Mouse (Mus musculus) kidney, postnatal 10 days (tissue): ENCODE data around the gene Def8.
"Not testable (repeated sequence)": the region's sequence is repeated elsewhere in the genome, so short reads cannot be mapped to it uniquely, and the experiment has no call there.

Experiments
- DNase-seq: peaks from one replicate; pipeline ENCODE4 v3.0.0; 2021; ENCODE audit warnings: mixed read lengths

Gene Def8

GRCm38 (mm10) chr8:123414997-123415696, 8.2 kb upstream of the Def8 start:
- DNase-seq = not testable (repeated sequence)

DNA sequence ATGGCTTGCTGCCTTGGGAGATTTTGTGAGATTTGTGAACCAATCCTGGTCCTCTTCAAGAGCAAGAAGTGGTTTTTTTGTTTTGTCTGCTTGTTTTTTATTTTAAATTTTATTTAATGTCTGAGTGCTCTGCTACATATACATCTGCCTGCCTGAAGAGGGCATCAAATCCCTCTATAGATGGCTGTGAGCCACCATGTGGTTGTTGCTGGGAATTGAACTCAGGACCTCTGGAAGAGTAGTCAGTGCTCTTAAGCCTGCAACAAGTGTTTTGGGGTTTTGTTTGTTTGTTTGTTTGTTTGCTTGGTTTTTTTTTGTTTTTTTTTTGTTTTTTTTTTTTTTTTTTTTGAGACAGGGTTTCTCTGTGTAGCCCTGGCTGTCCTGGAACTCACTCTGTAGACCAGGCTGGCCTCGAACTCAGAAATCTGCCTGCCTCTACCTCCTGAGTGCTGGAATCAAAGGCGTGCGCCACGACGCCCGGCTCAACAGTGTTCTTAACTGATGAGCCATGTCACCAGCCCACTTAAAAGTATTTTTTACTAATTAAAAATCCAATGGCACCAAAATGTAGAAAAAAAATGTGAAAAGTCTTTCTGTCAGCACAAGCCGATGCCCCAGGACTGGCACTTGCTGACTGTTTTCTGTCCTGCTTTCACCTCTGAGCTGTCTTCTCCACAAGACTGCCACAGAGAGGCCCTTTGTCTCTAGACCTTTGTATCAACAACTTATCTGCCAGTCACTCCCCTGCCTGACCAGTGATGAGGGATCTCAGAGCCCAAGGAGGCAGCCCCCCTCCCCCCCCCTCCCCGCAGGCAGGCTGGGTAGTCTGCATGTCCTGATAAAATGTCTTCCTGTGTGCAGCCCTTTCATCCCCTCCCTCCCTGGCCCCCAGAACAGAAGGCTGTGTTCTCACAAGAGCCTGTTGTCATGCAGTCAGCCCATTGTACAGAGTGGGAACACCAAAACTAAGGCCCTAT, 7.1 kb upstream of the Def8 start:
- DNase-seq = no peak

DNA sequence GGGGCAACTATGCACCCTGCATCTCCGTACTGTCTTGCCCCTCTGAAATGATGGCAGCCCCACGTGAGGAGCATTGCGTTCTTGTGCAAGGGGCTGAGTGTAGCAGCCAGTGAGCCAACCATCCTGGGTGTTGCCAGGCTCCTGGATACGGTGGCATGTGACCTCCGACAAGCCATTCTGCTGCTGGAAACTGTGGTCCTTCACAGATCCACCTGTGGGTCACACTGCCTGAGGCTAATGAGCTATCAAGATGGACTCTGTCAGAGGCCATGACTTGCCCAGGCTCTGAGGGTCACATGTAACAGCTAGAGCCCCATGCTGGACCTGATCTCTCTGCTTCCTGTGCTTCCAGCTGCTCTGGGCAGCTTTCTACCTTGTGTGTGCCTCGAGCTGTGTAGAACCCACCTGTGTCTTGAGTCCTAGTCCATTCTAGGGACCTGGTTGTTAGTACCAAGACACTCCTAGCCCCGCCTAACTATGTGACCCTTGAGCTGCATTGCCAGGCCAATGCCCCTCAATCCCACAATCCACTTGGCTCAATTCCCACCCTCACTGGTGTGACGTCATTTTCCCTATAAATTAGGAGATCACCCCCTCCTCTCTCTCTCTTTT, 6.3 kb upstream of the Def8 start:
- DNase-seq = no peak

- no peak for DNase-seq
These were observed 3.6 kb upstream of the Def8 start for GRCm38 (mm10) chr8:123419711-123420110.

- no peak for DNase-seq
These were observed 2.6 kb upstream of the Def8 start for GRCm38 (mm10) chr8:123420525-123421281.

- DNase-seq = no peak
These were observed 2.0 kb upstream of the Def8 start for GRCm38 (mm10) chr8:123421325-123421724.

DNA sequence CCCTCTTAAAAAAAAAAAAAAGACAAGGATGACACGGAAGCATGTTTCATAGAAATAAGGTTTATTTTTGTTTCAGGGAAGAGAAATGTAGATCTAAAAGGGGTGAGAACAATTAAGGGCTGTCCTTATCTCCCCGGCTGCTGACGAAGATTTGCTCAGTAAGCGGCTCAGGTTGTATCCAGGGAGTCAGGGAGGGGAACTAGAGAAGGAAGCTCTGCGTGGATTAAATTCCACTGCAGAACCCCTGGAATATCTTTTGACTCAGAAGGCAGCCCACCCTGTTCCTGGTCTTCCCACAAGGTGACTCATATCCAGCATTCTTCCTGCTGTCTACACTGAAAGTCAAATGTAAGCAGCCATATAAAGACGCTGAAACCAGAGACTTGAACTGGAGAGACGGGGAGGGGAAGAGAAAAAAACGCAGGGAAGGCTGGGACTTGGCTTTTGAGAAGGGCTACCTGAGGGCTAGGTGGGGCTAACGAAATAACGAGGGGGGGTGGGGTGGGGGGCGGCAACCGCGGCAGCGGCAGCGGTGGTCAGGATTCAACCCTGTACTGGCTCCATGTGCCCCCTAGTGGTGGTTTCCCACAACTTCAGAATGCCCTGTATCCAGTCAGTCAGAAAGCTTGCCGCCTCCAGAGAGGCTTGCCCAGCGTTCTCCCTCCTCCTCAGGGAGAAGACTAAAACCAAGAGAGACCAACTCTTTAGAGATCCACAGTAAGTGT, 1.1 kb upstream of the Def8 start:
- peak; percentile 84 for DNase-seq

DNA sequence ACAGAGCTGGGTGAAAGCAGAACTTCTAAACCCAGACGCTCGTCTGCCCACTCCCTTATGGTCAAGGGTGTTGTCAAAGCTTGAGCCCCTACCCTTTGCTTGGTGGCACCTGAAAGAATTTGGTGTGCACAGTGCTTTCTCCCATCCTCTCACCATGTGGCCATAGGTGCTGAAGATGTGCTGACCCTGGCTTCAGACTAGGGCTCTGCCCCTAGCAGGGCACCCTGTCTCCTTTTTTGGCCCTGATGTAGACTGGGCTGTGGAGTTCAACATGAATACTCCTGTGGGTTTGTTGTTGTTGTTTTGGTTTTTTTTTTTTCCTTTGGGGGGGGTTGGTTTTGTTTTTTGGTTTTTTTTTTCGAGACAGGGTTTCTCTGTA, 557 bp upstream of the Def8 start:
- no peak for DNase-seq

GRCm38 (mm10) chr8:123426511-123427509, 3.5 kb downstream of the Def8 start:
- DNase-seq = no peak

- DNase-seq = no peak
These were observed 4.4 kb downstream of the Def8 start for GRCm38 (mm10) chr8:123427639-123428275.

DNA sequence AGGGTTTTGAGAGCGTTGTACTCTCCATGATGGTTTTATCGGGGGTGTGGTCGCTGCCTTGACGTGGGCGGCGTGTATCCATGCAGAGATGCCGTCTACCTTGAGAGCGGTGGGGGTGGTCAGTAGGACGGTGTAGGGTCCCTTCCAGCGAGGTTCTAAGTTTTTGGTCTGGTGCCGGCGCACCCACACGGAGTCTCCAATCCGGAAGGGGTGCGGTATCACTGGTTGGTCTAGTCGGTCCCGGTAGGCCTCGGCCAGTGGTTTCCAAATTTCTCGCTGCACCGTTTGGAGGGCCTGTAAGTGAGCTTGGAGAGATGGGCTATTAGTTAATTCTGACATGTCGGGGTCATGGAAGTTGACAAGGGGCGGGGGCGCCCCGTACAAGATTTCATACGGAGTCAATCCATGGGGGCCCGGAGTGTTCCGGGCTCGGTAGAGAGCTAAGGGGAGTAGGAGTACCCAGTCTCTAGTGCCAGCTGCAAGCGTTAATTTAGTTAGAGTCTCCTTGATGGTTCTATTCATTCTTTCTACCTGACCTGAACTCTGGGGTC, 5.1 kb downstream of the Def8 start:
- no peak for DNase-seq

DNA sequence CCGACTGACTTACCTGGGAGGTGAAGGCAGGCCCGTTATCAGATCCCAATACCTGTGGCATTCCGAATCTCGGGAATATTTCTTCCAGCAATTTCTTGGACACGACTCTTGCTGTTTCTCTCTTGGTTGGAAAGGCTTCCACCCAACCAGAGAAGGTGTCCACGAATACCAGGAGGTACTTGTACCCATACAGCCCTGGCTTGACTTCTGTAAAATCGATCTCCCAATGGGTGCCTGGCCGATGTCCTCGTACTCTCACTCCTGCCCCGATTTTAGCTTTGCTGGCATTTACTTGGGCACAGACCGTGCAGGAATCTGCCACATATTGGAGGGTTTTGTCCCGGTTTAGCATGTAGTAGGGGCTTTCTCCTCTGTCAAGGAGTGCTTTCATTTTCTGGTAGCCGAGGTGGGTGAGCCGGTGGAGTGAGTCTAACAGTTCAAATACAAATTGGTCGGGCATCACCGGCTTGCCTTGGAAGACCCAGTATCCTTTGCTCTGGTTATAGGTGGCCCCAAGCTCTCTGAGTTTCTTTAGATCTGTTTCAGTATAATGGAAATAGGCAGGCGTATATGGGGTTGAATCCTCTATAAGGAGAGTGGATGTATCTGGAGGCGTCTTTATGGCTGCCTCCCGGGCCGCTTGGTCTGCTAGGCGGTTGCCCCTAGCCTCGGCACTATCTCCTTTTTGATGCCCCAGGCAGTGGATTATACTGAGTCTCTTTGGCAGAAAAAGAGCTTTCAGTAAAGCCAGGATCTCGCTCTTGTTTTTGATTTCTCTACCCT, 5.8 kb downstream of the Def8 start:
- DNase-seq = no peak

GRCm38 (mm10) chr8:123429722-123430013, 6.3 kb downstream of the Def8 start:
- not testable (repeated sequence) for DNase-seq

DNA sequence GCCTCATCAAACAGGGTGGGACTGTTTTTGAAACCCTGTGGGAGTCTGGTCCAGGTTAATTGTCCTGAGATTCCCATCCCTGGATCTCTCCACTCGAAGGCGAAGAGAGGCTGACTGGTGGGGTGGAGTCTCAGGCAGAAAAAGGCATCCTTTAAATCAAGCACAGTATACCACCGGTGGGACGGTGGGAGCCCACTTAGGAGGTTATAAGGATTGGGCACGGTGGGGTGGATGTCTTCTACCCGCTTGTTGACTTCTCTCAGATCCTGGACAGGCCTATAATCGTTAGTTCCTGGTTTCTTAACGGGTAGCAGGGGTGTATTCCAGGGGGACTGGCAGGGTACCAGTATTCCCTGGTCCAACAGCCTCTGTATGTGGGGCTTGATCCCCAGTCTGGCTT, 7.6 kb downstream of the Def8 start:
- not testable (repeated sequence) for DNase-seq

- no peak for DNase-seq
These were observed 8.5 kb downstream of the Def8 start for GRCm38 (mm10) chr8:123431616-123432365.

DNA sequence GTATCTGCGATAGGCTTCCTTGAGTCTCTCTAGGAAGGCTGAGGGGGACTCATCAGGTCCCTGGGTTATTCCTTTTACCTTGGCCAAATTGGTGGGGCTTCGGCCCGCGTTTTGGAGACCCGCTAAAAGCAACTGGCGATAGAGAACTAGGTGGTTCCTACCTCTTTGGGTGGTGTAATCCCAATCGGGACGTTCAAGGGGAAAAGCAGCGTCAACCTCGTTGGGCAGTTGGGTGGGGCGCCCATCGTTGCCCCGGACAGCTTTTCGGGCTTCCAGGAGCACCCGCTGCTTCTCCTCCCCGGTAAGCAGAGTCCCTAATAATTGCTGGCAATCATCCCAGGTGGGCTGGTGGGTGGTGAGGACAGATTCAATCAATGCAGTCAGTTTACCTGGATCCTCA, 9.1 kb downstream of the Def8 start:
- DNase-seq = no peak

GRCm38 (mm10) chr8:123433241-123433974, 10.1 kb downstream of the Def8 start:
- DNase-seq = not testable (repeated sequence)

- DNase-seq = no peak
These were observed 18.5 kb downstream of the Def8 start for GRCm38 (mm10) chr8:123441788-123442187.
